8 mouse cellular contexts compared by ENCODE assay signal in the genomic region with DNA sequence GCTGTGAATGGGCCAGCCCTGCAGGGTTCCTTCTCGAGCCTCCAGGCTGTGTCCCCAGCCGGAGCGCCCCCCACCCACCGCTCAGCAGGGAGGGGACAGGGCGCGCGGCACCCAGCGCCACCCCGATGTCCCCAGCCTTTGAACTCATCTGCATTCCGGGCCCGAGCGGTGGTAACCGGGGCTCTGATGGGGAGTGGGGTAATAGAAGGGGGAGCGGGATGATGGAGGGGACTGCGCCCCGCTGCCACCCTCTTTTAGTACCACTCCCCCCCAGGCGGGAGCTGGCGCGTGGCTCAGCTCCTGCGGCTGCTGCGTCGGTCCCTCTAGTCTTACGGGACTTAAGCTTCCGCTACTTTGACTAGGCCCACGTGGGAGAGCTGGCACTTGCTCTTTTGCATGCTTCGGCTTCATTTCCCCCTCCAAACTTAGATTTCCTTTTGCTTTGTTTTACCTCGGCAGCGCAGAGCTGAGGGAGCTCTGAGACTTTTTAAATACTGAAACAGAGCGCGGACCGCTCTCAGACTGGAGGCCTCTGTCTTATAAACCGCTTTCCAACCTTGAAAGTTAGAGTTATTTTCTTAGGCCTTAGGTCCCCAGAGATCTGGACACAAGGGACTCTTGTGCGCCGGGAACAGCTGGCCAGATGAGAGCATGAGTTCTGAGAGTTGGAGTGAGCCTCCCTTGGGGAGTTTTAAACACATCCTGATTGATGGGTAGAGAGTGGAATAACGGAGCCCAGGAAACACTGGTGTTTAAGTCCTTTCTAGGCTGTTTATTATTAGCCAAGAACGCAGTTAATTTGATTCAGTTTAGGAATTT. TPM values are rescaled to one million over a fixed set of nuclear protein-coding genes. Genes with fewer than 3 reads are reported as not detected.
DNase-seq lines count a peak whose midpoint lies in the region; ATAC-seq and TF ChIP-seq lines count a peak whose summit lies in the region.

No protein-coding gene starts in this region.

- DNase-seq in right cerebral cortex, adult 2 months (ENCODE audit: low spot score in 2 of 2) = peak; percentile 33 to 39
- DNase-seq in right cerebral cortex, postnatal 36 days (ENCODE audit: low spot score in 2 of 2) = no peak
- peak; percentile 77 for DNase-seq in brain, embryonic 14.5 days (ENCODE audit: low read depth)
- DNase-seq in liver, embryonic 13.5 days = no peak
- DNase-seq in thymus, postnatal 4 days = peak; percentile 78

- TF ChIP-seq POLR2A in brain, embryonic 14.5 days (IDR thresholded peaks at IDR 0.05; ENCODE audit: borderline replicate concordance, extremely low read depth, insufficient read depth, insufficient read length, poor library complexity, severe bottlenecking) = no peak
- no peak for TF ChIP-seq POLR2A in myocyte (IDR thresholded peaks at IDR 0.05; ENCODE audit: insufficient read length, low read depth)

- no peak for TF ChIP-seq CTCF in brain, embryonic 14.5 days (IDR thresholded peaks at IDR 0.05; ENCODE audit: borderline replicate concordance, extremely low read depth, insufficient read depth, insufficient read length)

- peak overlapping the region; percentile 84 for H3K27ac ChIP-seq in intestine, embryonic 15.5 days
- peak overlapping the region; percentile 73 for H3K27ac ChIP-seq in liver, embryonic 13.5 days

- H3K9me3 ChIP-seq in intestine, embryonic 15.5 days = no peaks in the 10 kb centered on the region
- no peaks in the 10 kb centered on the region for H3K9me3 ChIP-seq in liver, embryonic 13.5 days (replicated peaks)

- H3K4me2 ChIP-seq in intestine, embryonic 15.5 days (replicated peaks) = peak overlapping the region; percentile 91
- H3K4me2 ChIP-seq in liver, embryonic 13.5 days = peak overlapping the region; percentile 91
- H3K4me2 ChIP-seq in myocyte (ENCODE audit: low read depth) = peak overlapping the region; percentile 97

- ATAC-seq in granulocyte monocyte progenitor cell, adult 5-6 weeks (replicated peaks; ENCODE audit: poor library complexity, severe bottlenecking) = peak; percentile 70
- ATAC-seq in intestine, embryonic 15.5 days = peak; percentile 79
- ATAC-seq in liver, embryonic 13.5 days (ENCODE audit: low read depth) = peak; percentile 67

- H3K27me3 ChIP-seq in intestine, embryonic 15.5 days (replicated peaks) = no peaks in the 10 kb centered on the region
- no peaks in the 10 kb centered on the region for H3K27me3 ChIP-seq in liver, embryonic 13.5 days
- no peaks in the 10 kb centered on the region for H3K27me3 ChIP-seq in myocyte (ENCODE audit: control insufficient read depth, insufficient read depth, insufficient read length)

- peak overlapping the region; percentile 17 for H3ac ChIP-seq in myocyte (ENCODE audit: control insufficient read depth, insufficient read length)

- H3K79me2 ChIP-seq in myocyte (ENCODE audit: control insufficient read depth, insufficient read depth) = peaks cover 63% of the 10 kb centered on the region

- H3K9ac ChIP-seq in intestine, embryonic 15.5 days = peak overlapping the region; percentile 76
- H3K9ac ChIP-seq in liver, embryonic 13.5 days = peak overlapping the region; percentile 78

- under 1% methylated on average over 36 of the region's 36 CpGs for WGBS in intestine, embryonic 15.5 days
- 1% methylated on average over 35 of the region's 36 CpGs for WGBS in liver, embryonic 13.5 days (ENCODE audit: insufficient replicate concordance)

- H3K4me3 ChIP-seq in intestine, embryonic 15.5 days (replicated peaks) = peak overlapping the region; percentile 81
- peak overlapping the region; percentile 74 for H3K4me3 ChIP-seq in liver, embryonic 13.5 days (replicated peaks)
- peak overlapping the region; percentile 87 for H3K4me3 ChIP-seq in myocyte

- peaks cover 18% of the 10 kb centered on the region for H3K4me1 ChIP-seq in intestine, embryonic 15.5 days (replicated peaks)
- H3K4me1 ChIP-seq in liver, embryonic 13.5 days (replicated peaks) = peaks cover 52% of the 10 kb centered on the region

- H3K36me3 ChIP-seq in intestine, embryonic 15.5 days = no peaks in the 10 kb centered on the region
- H3K36me3 ChIP-seq in liver, embryonic 13.5 days = peaks cover 2% of the 10 kb centered on the region
- peaks cover 10% of the 10 kb centered on the region for H3K36me3 ChIP-seq in myocyte (ENCODE audit: control insufficient read depth, insufficient read depth)

TF ChIP-seq in myocyte, 11 proteins besides CTCF, POLR2A, EP300 and RAD21:
- TF ChIP-seq POLR2AphosphoS2 (IDR thresholded peaks at IDR 0.05; ENCODE audit: insufficient read length, low read depth) (no peak), MYOD1 (IDR thresholded peaks at IDR 0.05; ENCODE audit: control insufficient read depth in 1 of 3, insufficient read length in 2 of 3, low read depth in 2 of 3) (peak in 2 of 3 experiments; percentile 3 to 12), TCF3 (IDR thresholded peaks at IDR 0.05; ENCODE audit: insufficient read length, low read depth) (no peak), MAX (IDR thresholded peaks at IDR 0.05; ENCODE audit: low read depth) (no peak), TCF12 (IDR thresholded peaks at IDR 0.05; ENCODE audit: insufficient read depth, poor library complexity, severe bottlenecking) (no peak), CEBPB (IDR thresholded peaks at IDR 0.05; ENCODE audit: insufficient read depth, poor library complexity, severe bottlenecking) (no peak), REST (IDR thresholded peaks at IDR 0.05; ENCODE audit: insufficient read depth, insufficient read length) (no peak), USF1 (IDR thresholded peaks at IDR 0.05; ENCODE audit: low read depth) (peak; percentile 12)

RNA-seq across cellular contexts. Expression of a gene that starts 0.8 kb away (rescaled TPM):
- 12.7 and 13.9 TPM in 2 replicates for polyA plus RNA-seq in brain, embryonic 14.5 days (2012; rRNA removed)
- 30.9 and 45.8 TPM in 2 replicates for total RNA-seq in granulocyte monocyte progenitor cell, adult 5-6 weeks (2014; fragmentation: Nextera tagmentation)
- total RNA-seq in granulocyte monocyte progenitor cell, adult 5-6 weeks (2017) = 27.0 and 31.7 TPM in 2 replicates
- polyA plus RNA-seq in intestine, embryonic 15.5 days (2015; fragmentation: Nextera tagmentation; extraction: Ambion mirVana) = 53.7 and 60.5 TPM in 2 replicates
- polyA plus RNA-seq in liver, embryonic 13.5 days (2015; fragmentation: Nextera tagmentation; extraction: Ambion mirVana) = 36.7 and 42.9 TPM in 2 replicates
- 30.0 TPM for polyA plus RNA-seq in myocyte (2012; fragmentation: generic; extraction: Trizol)

Comparison
In these comparisons a context has a peak if more than half of its experiments do, and no peak if none do; other contexts are left out.
1. DNase-seq: peak in right cerebral cortex, adult 2 months (2 of 2), brain, embryonic 14.5 days (single experiment) and thymus, postnatal 4 days (single experiment); none in right cerebral cortex, postnatal 36 days (0 of 2) and liver, embryonic 13.5 days (single experiment).
2. Peak in every context shown above with its lines, with median percentiles within 50 percentile points of each other: ATAC-seq, H3K4me2 ChIP-seq and H3K4me3 ChIP-seq.